14 mouse cellular contexts compared by ENCODE assay signal in genomic region chr14:93317393-93317792, GRCm38 (mm10).
DNase-seq lines count a peak whose midpoint lies in the region; ATAC-seq and TF ChIP-seq lines count a peak whose summit lies in the region.
"Had no signal": no experiment of that assay in that cellular context is flagged by ENCODE, and none has a peak within 500 bp of the region (broad histone marks: within the 10 kb centered on the region; RNA-seq: fewer than 3 reads in every experiment).

No protein-coding gene starts in this region.

- no peaks in the 10 kb centered on the region for H3K27me3 ChIP-seq in heart, adult 2 months (ENCODE audit: control insufficient read depth, insufficient read depth, low read length)
- H3K27me3 ChIP-seq in heart, embryonic 12.5 days (replicated peaks), result no peaks in the 10 kb centered on the region
- no peaks in the 10 kb centered on the region for H3K27me3 ChIP-seq in liver, postnatal 0 days (ENCODE audit: insufficient read depth, low read length)
- no peaks in the 10 kb centered on the region for H3K27me3 ChIP-seq in liver, embryonic 12.5 days (replicated peaks)
- H3K27me3 ChIP-seq: neural tube, embryonic 13.5 days had no signal

- no peak overlapping the region for H3K27ac ChIP-seq in heart, adult 2 months
- H3K27ac ChIP-seq in heart, embryonic 12.5 days (ENCODE audit: poor library complexity, severe bottlenecking), result no peak overlapping the region
- H3K27ac ChIP-seq in liver, postnatal 0 days (ENCODE audit: low read depth), result no peak overlapping the region
- no peak overlapping the region for H3K27ac ChIP-seq in liver, embryonic 12.5 days
- H3K27ac ChIP-seq: neural tube, embryonic 13.5 days had no signal

- DNase-seq in heart, adult 2 months, result no peak
- no peak for DNase-seq in liver, postnatal 0 days
- DNase-seq in R1 (ENCODE audit: low read depth, low spot score), result peak; percentile 4
- peak; percentile 22 for DNase-seq in hindlimb bud, embryonic 11.5 days (ENCODE audit: extremely low spot score, low read depth, low spot score)
- no peak for DNase-seq in B cell, adult 2 months
- DNase-seq in spleen, adult 12 weeks (ENCODE audit: low spot score), result no peak
- DNase-seq: spleen, adult 18-20 months; thymus, postnatal 36 days had no signal

- no peak for ATAC-seq in heart, embryonic 12.5 days (ENCODE audit: insufficient number of reproducible peaks, low FRiP score)
- ATAC-seq in liver, postnatal 0 days, result no peak
- no peak for ATAC-seq in liver, embryonic 12.5 days
- ATAC-seq: intestine, embryonic 16.5 days had no signal

- H3K9ac ChIP-seq in heart, adult 2 months (ENCODE audit: low read depth, low read length), result no peak overlapping the region
- no peak overlapping the region for H3K9ac ChIP-seq in heart, embryonic 12.5 days
- no peak overlapping the region for H3K9ac ChIP-seq in liver, postnatal 0 days (replicated peaks)
- no peak overlapping the region for H3K9ac ChIP-seq in liver, embryonic 12.5 days
- H3K9ac ChIP-seq: neural tube, embryonic 13.5 days had no signal

- TF ChIP-seq POLR2A in heart, adult 2 months (IDR thresholded peaks at IDR 0.05; ENCODE audit: insufficient read depth, low read depth, low read length), result no peak

- no peak overlapping the region for H3K4me3 ChIP-seq in heart, adult 2 months
- no peak overlapping the region for H3K4me3 ChIP-seq in heart, embryonic 12.5 days
- no peak overlapping the region for H3K4me3 ChIP-seq in liver, postnatal 0 days (ENCODE audit: low read depth, low read length)
- H3K4me3 ChIP-seq in liver, embryonic 12.5 days, result no peak overlapping the region
- H3K4me3 ChIP-seq: erythroblast, embryonic 14.5 days; neural tube, embryonic 13.5 days had no signal

- H3K79me2 ChIP-seq in heart, adult 2 months (replicated peaks; ENCODE audit: control insufficient read depth, insufficient read depth, low read length), result no peaks in the 10 kb centered on the region

- H3K4me2 ChIP-seq in heart, embryonic 12.5 days, result no peak overlapping the region
- H3K4me2 ChIP-seq in liver, postnatal 0 days (ENCODE audit: low read depth, low read length), result no peak overlapping the region
- no peak overlapping the region for H3K4me2 ChIP-seq in liver, embryonic 12.5 days
- H3K4me2 ChIP-seq: neural tube, embryonic 13.5 days had no signal

- peak; percentile 75 for TF ChIP-seq CTCF in heart, adult 2 months (IDR thresholded peaks at IDR 0.05)
- peak; percentile 44 for TF ChIP-seq CTCF in liver, postnatal 0 days (IDR thresholded peaks at IDR 0.05; ENCODE audit: low read depth)

- H3K9me3 ChIP-seq in heart, embryonic 12.5 days (replicated peaks), result no peaks in the 10 kb centered on the region
- no peaks in the 10 kb centered on the region for H3K9me3 ChIP-seq in liver, postnatal 0 days (ENCODE audit: low read length)
- H3K9me3 ChIP-seq in liver, embryonic 12.5 days (replicated peaks), result no peaks in the 10 kb centered on the region
- H3K9me3 ChIP-seq: G1E; neural tube, embryonic 13.5 days had no signal

- intact Hi-C loops in heart, adult 2 months (cut with DNase I), result loop anchor here (2.0 kb wide), 1 partner anchor 581 kb away; no protein-coding TSS in a partner anchor

- no peaks in the 10 kb centered on the region for H3K4me1 ChIP-seq in heart, adult 2 months (ENCODE audit: control insufficient read depth, insufficient read depth, low read length)
- H3K4me1 ChIP-seq in heart, embryonic 12.5 days (replicated peaks), result no peaks in the 10 kb centered on the region
- no peaks in the 10 kb centered on the region for H3K4me1 ChIP-seq in liver, postnatal 0 days (ENCODE audit: insufficient read depth)
- no peaks in the 10 kb centered on the region for H3K4me1 ChIP-seq in liver, embryonic 12.5 days
- H3K4me1 ChIP-seq: neural tube, embryonic 13.5 days had no signal

- H3K36me3 ChIP-seq in heart, adult 2 months (ENCODE audit: control insufficient read depth, insufficient read depth, low read length), result no peaks in the 10 kb centered on the region
- H3K36me3 ChIP-seq in heart, embryonic 12.5 days, result no peaks in the 10 kb centered on the region
- H3K36me3 ChIP-seq in liver, postnatal 0 days (replicated peaks; ENCODE audit: insufficient read depth, low read length), result no peaks in the 10 kb centered on the region
- H3K36me3 ChIP-seq in liver, embryonic 12.5 days, result no peaks in the 10 kb centered on the region
- H3K36me3 ChIP-seq: G1E; neural tube, embryonic 13.5 days had no signal

- TF ChIP-seq EP300 in heart, adult 2 months (IDR thresholded peaks at IDR 0.05; ENCODE audit: insufficient read depth, low read depth, low read length), result no peak
- TF ChIP-seq EP300 in liver, postnatal 0 days (IDR thresholded peaks at IDR 0.05; ENCODE audit: low read depth), result no peak

Comparison
In these comparisons a context has a peak if more than half of its experiments do, and no peak if none do; other contexts are left out.
1. DNase-seq: peak in R1 (single experiment) and hindlimb bud, embryonic 11.5 days (single experiment); none in heart, adult 2 months (0 of 2), liver, postnatal 0 days (single experiment), B cell, adult 2 months (0 of 2) and spleen, adult 12 weeks (single experiment).